Mouse (Mus musculus) liver, postnatal 0 days (tissue): Measurements from ENCODE around the gene Dnah11. TPM values are rescaled to one million over a fixed set of nuclear protein-coding genes. Genes with fewer than 3 reads are reported as not detected.
A peak's percentile ranks its signal among the peaks of the same experiment; 100 is the strongest.
"Not testable (repeated sequence)": the region's sequence is repeated elsewhere in the genome, so short reads cannot be mapped to it uniquely, and the experiment has no call there.

Source experiments
- ATAC-seq: fragments of 200-750 bp; cut with Nextera tagmentation; 2 replicates; pipeline ENCODE4 v1.8.0; 2017; ENCODE audit warnings: mild to moderate bottlenecking, moderate library complexity
- DNase-seq: peaks from one replicate; pipeline ENCODE4 v3.0.0-alpha.2; 2016
- H3K27ac ChIP-seq: fragments of 300-500 bp; sonication (generic); 2 replicates; pipeline ENCODE4 v1.5.1; 2014; ENCODE audit warnings: antibody characterized with exemption, moderate library complexity, mild to moderate bottlenecking, low read depth
- H3K27me3 ChIP-seq: fragments of 300-500 bp; sonication (generic); 2 replicates; pipeline ENCODE4 v1.6.1; 2014; ENCODE audit warnings: low read length, control low read depth, mixed read lengths; ENCODE audit not compliant: insufficient read depth
- H3K36me3 ChIP-seq: fragments of 300-500 bp; sonication (generic); replicated peaks from 2 replicates; pipeline ENCODE4 v1.6.1; 2014; ENCODE audit warnings: mild to moderate bottlenecking, control low read depth, low read length, moderate library complexity, mixed read lengths; ENCODE audit not compliant: insufficient read depth
- H3K4me1 ChIP-seq: fragments of 300-500 bp; sonication (generic); 2 replicates; pipeline ENCODE4 v1.6.1; 2014; ENCODE audit warnings: antibody characterized with exemption, mild to moderate bottlenecking, control low read depth; ENCODE audit not compliant: insufficient read depth
- H3K4me2 ChIP-seq: fragments of 300-500 bp; sonication (generic); 2 replicates; pipeline ENCODE4 v1.6.1; 2014; ENCODE audit warnings: low read depth, mild to moderate bottlenecking, low read length, moderate library complexity, mixed read lengths
- H3K4me3 ChIP-seq: fragments of 300-500 bp; sonication (generic); 2 replicates; pipeline ENCODE4 v1.5.1; 2014; ENCODE audit warnings: low read depth, low read length
- H3K9ac ChIP-seq: fragments of 300-500 bp; sonication (generic); replicated peaks from 2 replicates; pipeline ENCODE4 v1.6.1; 2014; ENCODE audit warnings: mild to moderate bottlenecking, moderate library complexity
- H3K9me3 ChIP-seq: fragments of 300-500 bp; sonication (generic); 2 replicates; pipeline ENCODE4 v1.6.1; 2016; ENCODE audit warnings: mild to moderate bottlenecking, control low read depth, low read length, mixed read lengths
- CTCF ChIP-seq: sonication (generic); IDR thresholded peaks from 2 replicates; pipeline ENCODE4 v1.5.1; 2016; ENCODE audit warnings: antibody characterized with exemption, low read depth
- EP300 ChIP-seq: IDR thresholded peaks from 2 replicates; pipeline ENCODE4 v1.6.1; 2016; ENCODE audit warnings: antibody characterized with exemption, low read depth, mild to moderate bottlenecking
- WGBS: fragments of 180-500 bp; shearing (Covaris S2); extraction: QIAGEN DNeasy Blood & Tissue Kit; methylation state at CpG from one replicate; pipeline ENCODE4 v1.1.7; 2014; ENCODE audit not compliant: insufficient replicate concordance; 5-methylcytosine and 5-hydroxymethylcytosine counted together
- polyA plus RNA-seq: library from polyadenylated mRNA; unstranded; fragments of >200 nt; fragmentation: Nextera tagmentation; extraction: Ambion mirVana; gene quantifications from 2 replicates; pipeline ENCODE4 v1.2.1, GENCODE M21; 2015

Gene Dnah11
- polyA plus RNA-seq, 1 experiment from 2014 or later = 0.04 TPM

- Histone ChIP-seq H3K36me3 (no peaks in the 10 kb centered on the region), H3K4me2 (no peak overlapping the region), H3K9ac (no peak overlapping the region), H3K4me3 (no peak overlapping the region), H3K9me3 (no peaks in the 10 kb centered on the region), H3K27ac (no peak overlapping the region), H3K4me1 (no peaks in the 10 kb centered on the region), H3K27me3 (no peaks in the 10 kb centered on the region)
- ATAC-seq (peak; percentile 71), DNase-seq (no peak)
- 50% methylated on average over 1 of the region's 1 CpGs for WGBS
- TF ChIP-seq CTCF = no peak
- TF ChIP-seq EP300 = no peak
Measured at GRCm38 (mm10) chr12:117932026-117932425, 266.8 kb downstream of the Dnah11 start.

GRCm38 (mm10) chr12:117929768-117930167, 269.1 kb downstream of the Dnah11 start:
- no peak overlapping the region for H3K4me3 ChIP-seq
- TF ChIP-seq EP300 (no peak), CTCF (no peak)
- WGBS = 76% methylated on average over 4 of the region's 4 CpGs
- H3K9me3 ChIP-seq = no peaks in the 10 kb centered on the region
- H3K27me3 ChIP-seq = no peaks in the 10 kb centered on the region
- H3K27ac ChIP-seq = no peak overlapping the region
- H3K9ac ChIP-seq = no peak overlapping the region
- no peaks in the 10 kb centered on the region for H3K36me3 ChIP-seq
- ATAC-seq (no peak), DNase-seq (no peak)
- H3K4me2 ChIP-seq = no peak overlapping the region
- H3K4me1 ChIP-seq = no peaks in the 10 kb centered on the region

GRCm38 (mm10) chr12:117915826-117916588, 282.8 kb downstream of the Dnah11 start:
- 41% methylated on average over 10 of the region's 10 CpGs for WGBS
- no peak overlapping the region for H3K9ac ChIP-seq
- no peak for TF ChIP-seq EP300
- no peak for TF ChIP-seq CTCF
- H3K4me1 ChIP-seq = no peaks in the 10 kb centered on the region
- no peaks in the 10 kb centered on the region for H3K9me3 ChIP-seq
- H3K27ac ChIP-seq = no peak overlapping the region
- no peak for DNase-seq
- H3K4me3 ChIP-seq = no peak overlapping the region
- ATAC-seq = no peak
- H3K27me3 ChIP-seq = no peaks in the 10 kb centered on the region
- H3K4me2 ChIP-seq = no peak overlapping the region
- no peaks in the 10 kb centered on the region for H3K36me3 ChIP-seq

- WGBS = 65% methylated on average over 10 of the region's 10 CpGs
- ATAC-seq (no peak), DNase-seq (no peak)
- Histone ChIP-seq H3K4me3 (no peak overlapping the region), H3K4me1 (no peaks in the 10 kb centered on the region), H3K27me3 (no peaks in the 10 kb centered on the region), H3K4me2 (no peak overlapping the region), H3K36me3 (no peaks in the 10 kb centered on the region), H3K9me3 (no peaks in the 10 kb centered on the region), H3K9ac (no peak overlapping the region), H3K27ac (no peak overlapping the region)
- TF ChIP-seq EP300 (no peak), CTCF (no peak)
Measured at GRCm38 (mm10) chr12:117914613-117915245, 284.1 kb downstream of the Dnah11 start.

GRCm38 (mm10) chr12:117911396-117911795, 287.4 kb downstream of the Dnah11 start:
- ATAC-seq = no peak
- DNase-seq = no peak
- Histone ChIP-seq H3K27me3 (no peaks in the 10 kb centered on the region), H3K9ac (no peak overlapping the region), H3K4me1 (no peaks in the 10 kb centered on the region), H3K4me2 (no peak overlapping the region), H3K9me3 (no peaks in the 10 kb centered on the region), H3K4me3 (no peak overlapping the region), H3K36me3 (no peaks in the 10 kb centered on the region), H3K27ac (no peak overlapping the region)
- WGBS = 71% methylated on average over 1 of the region's 1 CpGs
- TF ChIP-seq CTCF (no peak), EP300 (no peak)

- ATAC-seq = peak; percentile 35; the same call in 1 of the 2 replicates
- 66% methylated on average over 4 of the region's 4 CpGs for WGBS
Measured at GRCm38 (mm10) chr12:117905232-117905840, 293.5 kb downstream of the Dnah11 start.

More at GRCm38 (mm10) chr12:117905232-117905840, 293.5 kb downstream of the Dnah11 start:
- H3K27ac ChIP-seq, H3K9ac ChIP-seq, H3K36me3 ChIP-seq, H3K4me1 ChIP-seq, H3K27me3 ChIP-seq, H3K9me3 ChIP-seq, DNase-seq, H3K4me2 ChIP-seq, H3K4me3 ChIP-seq: not testable (repeated sequence)
